Mouse (Mus musculus) liver, postnatal 0 days (tissue): ENCODE measurements at regions not wholly inside any gene's neighbourhood (a gene's known extent, or its start where the extent isn't known, plus 50 kb on each side); places are given as distances from the start of the nearest gene placed in this dataset.

ENCODE experiments used
- ATAC-seq: fragments of 200-750 bp; cut with Nextera tagmentation; 2 replicates; pipeline ENCODE4 v1.8.0; 2017; ENCODE audit warnings: mild to moderate bottlenecking, moderate library complexity
- DNase-seq: peaks from one replicate; pipeline ENCODE4 v3.0.0-alpha.2; 2016
- H3K27ac ChIP-seq: fragments of 300-500 bp; sonication (generic); 2 replicates; pipeline ENCODE4 v1.5.1; 2014; ENCODE audit warnings: antibody characterized with exemption, moderate library complexity, mild to moderate bottlenecking, low read depth
- H3K27me3 ChIP-seq: fragments of 300-500 bp; sonication (generic); 2 replicates; pipeline ENCODE4 v1.6.1; 2014; ENCODE audit warnings: low read length, control low read depth, mixed read lengths; ENCODE audit not compliant: insufficient read depth
- H3K36me3 ChIP-seq: fragments of 300-500 bp; sonication (generic); replicated peaks from 2 replicates; pipeline ENCODE4 v1.6.1; 2014; ENCODE audit warnings: mild to moderate bottlenecking, control low read depth, low read length, moderate library complexity, mixed read lengths; ENCODE audit not compliant: insufficient read depth
- H3K4me1 ChIP-seq: fragments of 300-500 bp; sonication (generic); 2 replicates; pipeline ENCODE4 v1.6.1; 2014; ENCODE audit warnings: antibody characterized with exemption, mild to moderate bottlenecking, control low read depth; ENCODE audit not compliant: insufficient read depth
- H3K4me2 ChIP-seq: fragments of 300-500 bp; sonication (generic); 2 replicates; pipeline ENCODE4 v1.6.1; 2014; ENCODE audit warnings: low read depth, mild to moderate bottlenecking, low read length, moderate library complexity, mixed read lengths
- H3K4me3 ChIP-seq: fragments of 300-500 bp; sonication (generic); 2 replicates; pipeline ENCODE4 v1.5.1; 2014; ENCODE audit warnings: low read depth, low read length
- H3K9ac ChIP-seq: fragments of 300-500 bp; sonication (generic); replicated peaks from 2 replicates; pipeline ENCODE4 v1.6.1; 2014; ENCODE audit warnings: mild to moderate bottlenecking, moderate library complexity
- H3K9me3 ChIP-seq: fragments of 300-500 bp; sonication (generic); 2 replicates; pipeline ENCODE4 v1.6.1; 2016; ENCODE audit warnings: mild to moderate bottlenecking, control low read depth, low read length, mixed read lengths
- CTCF ChIP-seq: sonication (generic); IDR thresholded peaks from 2 replicates; pipeline ENCODE4 v1.5.1; 2016; ENCODE audit warnings: antibody characterized with exemption, low read depth
- EP300 ChIP-seq: IDR thresholded peaks from 2 replicates; pipeline ENCODE4 v1.6.1; 2016; ENCODE audit warnings: antibody characterized with exemption, low read depth, mild to moderate bottlenecking
- WGBS: fragments of 180-500 bp; shearing (Covaris S2); extraction: QIAGEN DNeasy Blood & Tissue Kit; methylation state at CpG from one replicate; pipeline ENCODE4 v1.1.7; 2014; ENCODE audit not compliant: insufficient replicate concordance; 5-methylcytosine and 5-hydroxymethylcytosine counted together

GRCm38 (mm10) chr9:67153333-67153732, 104.1 kb upstream of the Tpm1 start:
- H3K9ac ChIP-seq = no peak overlapping the region
- 73% methylated on average over 4 of the region's 4 CpGs for WGBS
- peaks cover 2% of the 10 kb centered on the region; the same call in 1 of the 2 replicates for H3K4me1 ChIP-seq
- no peaks in the 10 kb centered on the region for H3K9me3 ChIP-seq
- no peak overlapping the region for H3K4me2 ChIP-seq
- H3K4me3 ChIP-seq = no peak overlapping the region
- no peak for ATAC-seq
- no peaks in the 10 kb centered on the region for H3K27me3 ChIP-seq
- no peak overlapping the region for H3K27ac ChIP-seq
- H3K36me3 ChIP-seq = no peaks in the 10 kb centered on the region
- no peak for DNase-seq
- TF ChIP-seq EP300 (no peak), CTCF (no peak)

- H3K9ac ChIP-seq = no peak overlapping the region
- H3K4me3 ChIP-seq = no peak overlapping the region
- H3K27me3 ChIP-seq = no peaks in the 10 kb centered on the region
- no peak overlapping the region for H3K4me2 ChIP-seq
- no peak for ATAC-seq
- DNase-seq = no peak
- 79% methylated on average over 7 of the region's 7 CpGs for WGBS
- no peak for TF ChIP-seq CTCF
- TF ChIP-seq EP300 = no peak
- no peaks in the 10 kb centered on the region for H3K36me3 ChIP-seq
- H3K27ac ChIP-seq = no peak overlapping the region
- no peaks in the 10 kb centered on the region for H3K4me1 ChIP-seq
- H3K9me3 ChIP-seq = no peaks in the 10 kb centered on the region
Measured at GRCm38 (mm10) chr9:67147656-67148055, 98.5 kb upstream of the Tpm1 start.

- H3K9ac ChIP-seq = no peak overlapping the region
- H3K9me3 ChIP-seq = no peaks in the 10 kb centered on the region
- H3K27me3 ChIP-seq = no peaks in the 10 kb centered on the region
- TF ChIP-seq EP300 (no peak), CTCF (no peak)
- ATAC-seq (no peak), DNase-seq (no peak)
- no peaks in the 10 kb centered on the region for H3K4me1 ChIP-seq
- no peak overlapping the region for H3K27ac ChIP-seq
- no peaks in the 10 kb centered on the region for H3K36me3 ChIP-seq
- no peak overlapping the region for H3K4me2 ChIP-seq
- no peak overlapping the region for H3K4me3 ChIP-seq
- whole genome bisulfite sequencing = 84% methylated on average over 6 of the region's 6 CpGs
Measured at GRCm38 (mm10) chr9:67145392-67145791, 96.2 kb upstream of the Tpm1 start.

GRCm38 (mm10) chr9:67144511-67144910, 95.3 kb upstream of the Tpm1 start:
- H3K27me3 ChIP-seq = no peaks in the 10 kb centered on the region
- no peak for ATAC-seq
- no peak overlapping the region for H3K4me2 ChIP-seq
- no peak overlapping the region for H3K27ac ChIP-seq
- H3K4me3 ChIP-seq = no peak overlapping the region
- no peaks in the 10 kb centered on the region for H3K9me3 ChIP-seq
- H3K9ac ChIP-seq = no peak overlapping the region
- no peak for DNase-seq
- no peak for TF ChIP-seq EP300
- no peak for TF ChIP-seq CTCF
- H3K36me3 ChIP-seq = no peaks in the 10 kb centered on the region
- H3K4me1 ChIP-seq = no peaks in the 10 kb centered on the region

- H3K36me3 ChIP-seq = no peaks in the 10 kb centered on the region
Measured at GRCm38 (mm10) chr9:67140319-67140887, 91.2 kb upstream of the Tpm1 start.

GRCm38 (mm10) chr9:67137681-67138080, 88.5 kb upstream of the Tpm1 start:
- ATAC-seq = no peak
- TF ChIP-seq CTCF (no peak), EP300 (no peak)
- WGBS = 51% methylated on average over 5 of the region's 5 CpGs
- no peak overlapping the region for H3K9ac ChIP-seq
- H3K4me3 ChIP-seq = no peak overlapping the region
- H3K9me3 ChIP-seq = no peaks in the 10 kb centered on the region
- H3K4me1 ChIP-seq = peaks cover 3% of the 10 kb centered on the region; the same call in 1 of the 2 replicates
- H3K4me2 ChIP-seq = no peak overlapping the region
- H3K27me3 ChIP-seq = no peaks in the 10 kb centered on the region
- no peak for DNase-seq
- H3K36me3 ChIP-seq = no peaks in the 10 kb centered on the region
- no peak overlapping the region for H3K27ac ChIP-seq

More at GRCm38 (mm10) chr9:67140319-67140887, 91.2 kb upstream of the Tpm1 start:
- Histone ChIP-seq H3K9me3 (no peaks in the 10 kb centered on the region), H3K27me3 (no peaks in the 10 kb centered on the region), H3K4me1 (peaks cover 3% of the 10 kb centered on the region; the same call in 1 of the 2 replicates), H3K4me3 (no peak overlapping the region), H3K9ac (no peak overlapping the region), H3K4me2 (no peak overlapping the region), H3K27ac (no peak overlapping the region)
- DNase-seq (no peak), ATAC-seq (no peak)
- TF ChIP-seq CTCF (no peak), EP300 (no peak)
- WGBS = 67% methylated on average over 7 of the region's 7 CpGs

- 33% methylated on average over 4 of the region's 4 CpGs for WGBS
- H3K4me2 ChIP-seq = no peak overlapping the region
- no peaks in the 10 kb centered on the region for H3K27me3 ChIP-seq
- no peak overlapping the region for H3K9ac ChIP-seq
- no peak overlapping the region for H3K27ac ChIP-seq
- H3K4me1 ChIP-seq = peaks cover 3% of the 10 kb centered on the region; the same call in 1 of the 2 replicates
- TF ChIP-seq CTCF (no peak), EP300 (no peak)
- no peaks in the 10 kb centered on the region for H3K9me3 ChIP-seq
- H3K36me3 ChIP-seq = no peaks in the 10 kb centered on the region
- no peak for DNase-seq
- no peak for ATAC-seq
- H3K4me3 ChIP-seq = no peak overlapping the region
Measured at GRCm38 (mm10) chr9:67137141-67137540, 87.9 kb upstream of the Tpm1 start.
